Mouse (Mus musculus) gastrocnemius, postnatal 36 days (tissue): ENCODE results near the gene Agbl4. TPM values are rescaled to one million over a fixed set of nuclear protein-coding genes. Genes with fewer than 3 reads are reported as not detected.

Experiments
- DNase-seq, 2 experiments: peaks; one replicate each; pipeline ENCODE4 v3.0.0; 2022
- intact Hi-C: fragments of 180-260 bp; cut with DNase I; formaldehyde crosslinking; loops from one replicate; pipeline ENCODE4 v1.15.1; 2025
- total RNA-seq, 2 experiments: library from RNA; stranded (reverse); gene quantifications; 2 replicates each; pipeline ENCODE4 v1.2.3; 2021

Gene Agbl4
- total RNA-seq, 2 experiments from 2014 or later: not detected

GRCm38 (mm10) chr4:111530537-111530936 lies 1133.1 kb downstream of the Agbl4 start:
- intact Hi-C loops: no loop called here
- DNase-seq: no peak

GRCm38 (mm10) chr4:111544684-111545083 lies 1147.2 kb downstream of the Agbl4 start:
- no peak for DNase-seq
- intact Hi-C loops: no loop called here

- intact Hi-C loops: no loop called here
- no peak for DNase-seq
Observed at GRCm38 (mm10) chr4:111546009-111546408, 1148.5 kb downstream of the Agbl4 start.

GRCm38 (mm10) chr4:111555426-111555825 lies 1158.0 kb downstream of the Agbl4 start:
- intact Hi-C loops: no loop called here
- no peak for DNase-seq

- intact Hi-C loops: no loop called here
- DNase-seq: no peak
Observed at GRCm38 (mm10) chr4:111577087-111577773, 1179.8 kb downstream of the Agbl4 start.

- intact Hi-C loops: no loop called here
- DNase-seq: no peak
Observed at GRCm38 (mm10) chr4:111579115-111579862, 1181.8 kb downstream of the Agbl4 start.

- no peak for DNase-seq
Observed at GRCm38 (mm10) chr4:111579863-111580224, 1182.4 kb downstream of the Agbl4 start.

GRCm38 (mm10) chr4:111580239-111580638 lies 1182.8 kb downstream of the Agbl4 start:
- DNase-seq: no peak
- intact Hi-C loops: no loop called here

More at GRCm38 (mm10) chr4:111579863-111580224, 1182.4 kb downstream of the Agbl4 start:
- intact Hi-C loops: no loop called here

GRCm38 (mm10) chr4:111583562-111584237 lies 1186.2 kb downstream of the Agbl4 start:
- intact Hi-C loops: no loop called here
- no peak for DNase-seq

GRCm38 (mm10) chr4:111584286-111584685 lies 1186.8 kb downstream of the Agbl4 start:
- DNase-seq: no peak
- intact Hi-C loops: no loop called here

- DNase-seq: no peak
- intact Hi-C loops: no loop called here
Observed at GRCm38 (mm10) chr4:111588211-111588610, 1190.8 kb downstream of the Agbl4 start.

GRCm38 (mm10) chr4:111589467-111590170 lies 1192.2 kb downstream of the Agbl4 start:
- no peak for DNase-seq
- intact Hi-C loops: no loop called here

GRCm38 (mm10) chr4:111594655-111595295 lies 1197.3 kb downstream of the Agbl4 start:
- intact Hi-C loops: no loop called here
- no peak for DNase-seq

- DNase-seq: no peak
- intact Hi-C loops: no loop called here
Observed at GRCm38 (mm10) chr4:111597249-111597661, 1199.8 kb downstream of the Agbl4 start.

- DNase-seq: no peak
- intact Hi-C loops: no loop called here
Observed at GRCm38 (mm10) chr4:111597986-111598385, 1200.5 kb downstream of the Agbl4 start.

- intact Hi-C loops: no loop called here
- no peak for DNase-seq
Observed at GRCm38 (mm10) chr4:111603194-111603593, 1205.7 kb downstream of the Agbl4 start.

GRCm38 (mm10) chr4:111607826-111608500 lies 1210.5 kb downstream of the Agbl4 start:
- intact Hi-C loops: no loop called here

GRCm38 (mm10) chr4:111621865-111622264 lies 1224.4 kb downstream of the Agbl4 start:
- intact Hi-C loops: no loop called here

More at GRCm38 (mm10) chr4:111607826-111608500, 1210.5 kb downstream of the Agbl4 start:
- DNase-seq: no peak

GRCm38 (mm10) chr4:111624914-111625313 lies 1227.5 kb downstream of the Agbl4 start:
- DNase-seq: no peak
- intact Hi-C loops: no loop called here

More at GRCm38 (mm10) chr4:111621865-111622264, 1224.4 kb downstream of the Agbl4 start:
- DNase-seq: no peak
